Mouse (Mus musculus) bone marrow, adult 2 months (tissue): ENCODE measurements around the gene Jazf1.

Experiments
- CTCF ChIP-seq: fragments of 200-500 bp; IDR thresholded peaks from 2 replicates; pipeline ENCODE4 v1.5.1; 2011; ENCODE audit warnings: low read length, control low read depth; ENCODE audit not compliant: control insufficient read depth, insufficient read depth
- POLR2A ChIP-seq: fragments of 200-500 bp; IDR thresholded peaks from 2 replicates; pipeline ENCODE4 v1.6.1; 2011; ENCODE audit warnings: low read depth, mild to moderate bottlenecking, control low read depth, low read length, borderline replicate concordance; ENCODE audit not compliant: control insufficient read depth

- TF ChIP-seq CTCF = no peak
- no peak for TF ChIP-seq POLR2A
Observed at GRCm38 (mm10) chr6:52963840-52964690, 104.4 kb downstream of the Jazf1 start.
